Mouse (Mus musculus): ENCODE measurements at regions not wholly inside any gene's neighbourhood (a gene's known extent, or its start where the extent isn't known, plus 50 kb on each side); places are given as distances from the start of the nearest gene placed in this dataset.

DNA sequence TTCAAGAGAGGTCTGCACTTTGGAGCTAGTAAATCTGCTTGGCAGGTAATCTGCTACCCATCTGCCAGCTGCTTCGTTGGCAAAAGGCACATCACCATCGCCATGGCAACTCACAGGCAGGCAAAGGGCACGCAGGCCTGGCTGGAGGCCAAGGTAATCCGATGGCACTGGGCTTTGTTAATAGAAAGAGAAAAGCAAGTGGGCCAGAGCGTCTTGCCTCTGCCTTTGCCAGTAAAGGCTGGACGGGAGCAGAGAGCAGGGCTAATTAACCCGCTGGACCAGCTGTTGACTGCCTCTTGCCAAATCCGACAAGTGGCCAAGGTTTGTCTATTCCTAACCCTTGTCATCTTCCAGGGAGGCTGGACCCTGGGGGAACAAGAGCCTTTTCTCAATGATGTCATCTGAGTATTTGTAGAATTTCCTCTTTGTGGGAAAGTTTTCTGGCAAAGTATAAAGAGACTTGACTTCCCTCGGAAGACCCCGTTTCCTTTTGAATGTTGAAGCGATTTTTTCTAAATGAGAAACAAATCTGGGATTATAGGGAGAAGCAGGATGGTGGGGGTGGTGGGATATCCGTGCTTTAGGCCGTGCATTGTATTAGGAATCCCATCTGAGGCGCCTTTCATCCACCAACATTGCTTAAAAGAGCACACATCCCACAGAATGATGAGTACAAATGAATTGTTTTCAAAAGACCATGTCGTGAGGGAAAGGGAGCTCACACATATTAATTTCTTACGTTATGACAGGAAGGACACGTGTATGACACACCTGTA lies 941.7 kb downstream of the Gsdmc2 start:
- Histone ChIP-seq H3K27ac (replicated peaks; ENCODE audit: low read depth, low read length) (0 out of 2 replicates have a peak overlapping the region, but pooled peaks have one; percentile 13), H3K4me2 (ENCODE audit: low read depth, low read length) (peak overlapping the region; percentile 2; the same call in 1 of the 2 replicates), H3K4me1 (ENCODE audit: control insufficient read depth, insufficient read depth, low read length) (peaks cover 11% of the 10 kb centered on the region), H3K4me3 (ENCODE audit: low read depth, low read length) (no peak overlapping the region), H3K36me3 (ENCODE audit: control insufficient read depth, insufficient read depth, low read length) (no peaks in the 10 kb centered on the region), H3K9me3 (ENCODE audit: control insufficient read depth, low read length) (no peaks in the 10 kb centered on the region), H3K9ac (ENCODE audit: low read depth, low read length) (no peak overlapping the region), H3K27me3 (replicated peaks; ENCODE audit: control insufficient read depth, insufficient read depth, low read length) (no peaks in the 10 kb centered on the region)
- ATAC-seq (ENCODE audit: low read depth): peak; percentile 94
- peak; percentile 92 for DNase-seq (ENCODE audit: low spot score)
- WGBS: 25% methylated on average over 17 of the region's 17 CpGs

- 64% methylated on average over 4 of the region's 4 CpGs for WGBS
- Histone ChIP-seq H3K36me3 (ENCODE audit: control insufficient read depth, insufficient read depth, low read length) (no peaks in the 10 kb centered on the region), H3K4me1 (ENCODE audit: control insufficient read depth, insufficient read depth, low read length) (peaks cover 11% of the 10 kb centered on the region), H3K9ac (ENCODE audit: low read depth, low read length) (no peak overlapping the region), H3K9me3 (ENCODE audit: control insufficient read depth, low read length) (no peaks in the 10 kb centered on the region), H3K27ac (replicated peaks; ENCODE audit: low read depth, low read length) (peak overlapping the region; percentile 28; the same call in 1 of the 2 replicates), H3K4me3 (ENCODE audit: low read depth, low read length) (no peak overlapping the region), H3K27me3 (replicated peaks; ENCODE audit: control insufficient read depth, insufficient read depth, low read length) (no peaks in the 10 kb centered on the region), H3K4me2 (ENCODE audit: low read depth, low read length) (no peak overlapping the region)
- DNase-seq (ENCODE audit: low spot score): no peak
- ATAC-seq (ENCODE audit: low read depth): no peak
Measured at GRCm38 (mm10) chr15:62901955-62902354, 943.0 kb downstream of the Gsdmc2 start.

GRCm38 (mm10) chr15:62889798-62890197 lies 955.2 kb downstream of the Gsdmc2 start:
- Histone ChIP-seq H3K9me3 (ENCODE audit: control insufficient read depth, low read length) (0 out of 2 replicates have a peak, but pooled peaks cover 5% of the 10 kb centered on the region), H3K9ac (ENCODE audit: low read depth, low read length) (no peak overlapping the region), H3K4me2 (ENCODE audit: low read depth, low read length) (no peak overlapping the region), H3K4me1 (ENCODE audit: control insufficient read depth, insufficient read depth, low read length) (no peaks in the 10 kb centered on the region), H3K4me3 (ENCODE audit: low read depth, low read length) (no peak overlapping the region), H3K27ac (replicated peaks; ENCODE audit: low read depth, low read length) (no peak overlapping the region), H3K36me3 (ENCODE audit: control insufficient read depth, insufficient read depth, low read length) (no peaks in the 10 kb centered on the region), H3K27me3 (replicated peaks; ENCODE audit: control insufficient read depth, insufficient read depth, low read length) (no peaks in the 10 kb centered on the region)
- DNase-seq (ENCODE audit: low spot score) (no peak), ATAC-seq (ENCODE audit: low read depth) (no peak)
- WGBS: 75% methylated on average over 4 of the region's 4 CpGs

DNA sequence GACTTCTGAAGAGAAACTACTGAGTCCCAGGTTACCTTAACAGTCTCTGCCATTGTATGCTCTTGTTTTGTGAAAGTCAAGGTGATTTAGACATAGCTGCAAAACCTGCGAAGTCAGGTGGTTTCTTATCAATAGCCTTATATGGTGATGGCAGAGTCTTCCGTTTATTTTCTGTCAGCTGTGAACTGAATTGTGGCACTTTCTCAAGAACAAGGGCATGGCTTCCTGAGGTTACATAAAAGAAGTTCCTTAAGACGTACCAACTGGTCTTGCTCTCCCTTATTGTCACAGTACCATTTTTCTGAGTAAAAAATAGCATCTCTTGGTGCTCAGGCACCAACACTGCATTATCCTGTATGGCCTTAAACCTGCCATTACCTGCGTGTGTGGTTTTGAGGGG lies 959.6 kb downstream of the Gsdmc2 start:
- no peak for ATAC-seq (ENCODE audit: low read depth)
- 80% methylated on average over 4 of the region's 4 CpGs for WGBS
- H3K27me3 ChIP-seq (replicated peaks; ENCODE audit: control insufficient read depth, insufficient read depth, low read length): no peaks in the 10 kb centered on the region

DNA sequence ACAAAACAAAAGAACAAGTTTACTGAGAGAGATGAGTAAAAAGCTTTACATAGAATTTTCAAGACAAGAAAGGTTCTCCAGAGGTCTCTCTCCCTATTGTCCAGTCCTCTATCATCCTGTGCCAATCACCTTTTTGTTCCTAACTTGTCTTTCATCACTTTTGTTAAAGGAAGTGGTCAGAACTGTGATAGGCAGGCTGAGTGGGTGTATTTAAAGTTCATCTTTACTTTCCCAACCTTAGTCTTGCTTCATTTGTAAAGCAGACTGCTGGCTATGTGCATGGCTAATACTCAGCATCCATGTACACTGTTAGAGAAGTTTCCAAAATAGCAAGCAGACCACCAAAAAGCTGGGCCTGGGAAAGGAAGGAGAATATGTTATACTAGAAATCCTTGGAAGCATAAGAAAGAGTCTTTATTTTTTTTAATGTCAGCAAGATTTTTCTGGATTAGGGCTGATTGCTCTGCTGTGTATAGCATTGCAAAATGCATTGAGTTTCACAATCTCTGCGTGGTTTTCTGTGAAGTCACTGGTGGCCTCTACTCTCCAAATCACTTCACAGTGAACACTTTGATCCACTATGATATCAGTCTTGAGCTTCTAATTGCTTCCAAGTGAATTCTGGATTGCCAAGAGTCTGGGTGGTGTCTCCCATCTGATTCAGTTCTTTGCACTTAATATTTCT lies 973.8 kb downstream of the Gsdmc2 start:
- Histone ChIP-seq H3K9ac (ENCODE audit: low read depth, low read length) (no peak overlapping the region), H3K4me1 (ENCODE audit: control insufficient read depth, insufficient read depth, low read length) (no peaks in the 10 kb centered on the region), H3K36me3 (ENCODE audit: control insufficient read depth, insufficient read depth, low read length) (no peaks in the 10 kb centered on the region), H3K27ac (replicated peaks; ENCODE audit: low read depth, low read length) (no peak overlapping the region), H3K9me3 (ENCODE audit: control insufficient read depth, low read length) (no peaks in the 10 kb centered on the region), H3K4me3 (ENCODE audit: low read depth, low read length) (no peak overlapping the region), H3K4me2 (ENCODE audit: low read depth, low read length) (no peak overlapping the region), H3K27me3 (replicated peaks; ENCODE audit: control insufficient read depth, insufficient read depth, low read length) (no peaks in the 10 kb centered on the region)
- WGBS: 69% methylated on average over 1 of the region's 1 CpGs
- ATAC-seq (ENCODE audit: low read depth) (no peak), DNase-seq (ENCODE audit: low spot score) (peak; percentile 26)

More for the DNA sequence above, 959.6 kb downstream of the Gsdmc2 start:
- Histone ChIP-seq H3K4me2 (ENCODE audit: low read depth, low read length) (no peak overlapping the region), H3K9ac (ENCODE audit: low read depth, low read length) (no peak overlapping the region), H3K36me3 (ENCODE audit: control insufficient read depth, insufficient read depth, low read length) (no peaks in the 10 kb centered on the region), H3K9me3 (ENCODE audit: control insufficient read depth, low read length) (0 out of 2 replicates have a peak, but pooled peaks cover 5% of the 10 kb centered on the region), H3K27ac (replicated peaks; ENCODE audit: low read depth, low read length) (no peak overlapping the region), H3K4me1 (ENCODE audit: control insufficient read depth, insufficient read depth, low read length) (no peaks in the 10 kb centered on the region), H3K4me3 (ENCODE audit: low read depth, low read length) (no peak overlapping the region)
- DNase-seq (ENCODE audit: low spot score): no peak

GRCm38 (mm10) chr15:62862574-62862973 lies 982.4 kb downstream of the Gsdmc2 start:
- 90% methylated on average over 1 of the region's 1 CpGs for WGBS
- Histone ChIP-seq H3K4me3 (ENCODE audit: low read depth, low read length) (no peak overlapping the region), H3K9me3 (ENCODE audit: control insufficient read depth, low read length) (no peaks in the 10 kb centered on the region), H3K36me3 (ENCODE audit: control insufficient read depth, insufficient read depth, low read length) (no peaks in the 10 kb centered on the region), H3K4me2 (ENCODE audit: low read depth, low read length) (no peak overlapping the region), H3K27me3 (replicated peaks; ENCODE audit: control insufficient read depth, insufficient read depth, low read length) (no peaks in the 10 kb centered on the region), H3K27ac (replicated peaks; ENCODE audit: low read depth, low read length) (no peak overlapping the region), H3K9ac (ENCODE audit: low read depth, low read length) (no peak overlapping the region), H3K4me1 (ENCODE audit: control insufficient read depth, insufficient read depth, low read length) (no peaks in the 10 kb centered on the region)
- DNase-seq (ENCODE audit: low spot score) (no peak), ATAC-seq (ENCODE audit: low read depth) (no peak)

DNA sequence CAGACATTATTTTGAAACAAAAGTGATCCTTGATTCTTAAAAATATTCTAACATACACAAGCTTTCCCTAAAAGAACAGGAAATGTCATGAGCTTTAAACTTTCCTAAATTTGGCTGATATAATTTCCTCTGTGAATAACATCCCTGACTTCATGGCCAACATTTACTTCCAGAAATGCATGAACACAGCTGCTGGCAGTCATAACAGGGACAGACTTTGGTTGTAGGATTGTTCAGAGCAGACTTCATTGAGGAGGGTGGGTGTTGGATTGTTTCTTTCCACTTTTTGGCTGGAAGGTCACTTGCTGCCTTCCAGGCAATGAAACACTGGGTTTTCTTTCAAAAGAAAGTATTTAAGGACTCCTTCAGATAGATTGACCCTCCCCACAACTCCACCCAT lies 983.6 kb downstream of the Gsdmc2 start:
- no peaks in the 10 kb centered on the region for H3K36me3 ChIP-seq (ENCODE audit: control insufficient read depth, insufficient read depth, low read length)
- H3K27me3 ChIP-seq (replicated peaks; ENCODE audit: control insufficient read depth, insufficient read depth, low read length): no peaks in the 10 kb centered on the region
- no peaks in the 10 kb centered on the region for H3K9me3 ChIP-seq (ENCODE audit: control insufficient read depth, low read length)
- H3K4me3 ChIP-seq (ENCODE audit: low read depth, low read length): no peak overlapping the region
- no peak overlapping the region for H3K9ac ChIP-seq (ENCODE audit: low read depth, low read length)
- ATAC-seq (ENCODE audit: low read depth) (no peak), DNase-seq (ENCODE audit: low spot score) (peak; percentile 41)
- no peak overlapping the region for H3K4me2 ChIP-seq (ENCODE audit: low read depth, low read length)
- no peak overlapping the region for H3K27ac ChIP-seq (replicated peaks; ENCODE audit: low read depth, low read length)
- no peaks in the 10 kb centered on the region for H3K4me1 ChIP-seq (ENCODE audit: control insufficient read depth, insufficient read depth, low read length)

DNA sequence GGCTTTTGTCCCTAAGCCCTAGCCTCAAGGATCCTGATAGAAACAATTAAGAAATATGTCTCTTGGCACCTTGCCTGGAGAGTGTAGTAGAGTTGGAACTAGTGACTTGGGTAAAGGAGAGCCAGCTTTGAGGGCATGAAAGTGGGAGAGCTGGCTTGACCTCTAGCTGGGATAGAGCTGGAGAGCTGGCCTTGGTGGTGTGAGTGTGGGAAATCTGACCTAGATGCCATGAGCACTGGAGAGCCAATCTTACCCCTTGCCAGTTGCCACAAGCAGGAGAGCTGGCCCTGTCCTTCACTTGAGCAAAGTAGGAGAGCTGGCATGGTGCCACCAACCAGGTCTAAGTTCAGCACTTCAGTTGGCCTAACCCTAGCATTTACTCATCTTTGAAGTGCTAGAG lies 995.7 kb downstream of the Gsdmc2 start:
- Histone ChIP-seq H3K27me3 (replicated peaks; ENCODE audit: control insufficient read depth, insufficient read depth, low read length) (no peaks in the 10 kb centered on the region), H3K36me3 (ENCODE audit: control insufficient read depth, insufficient read depth, low read length) (no peaks in the 10 kb centered on the region), H3K4me3 (ENCODE audit: low read depth, low read length) (no peak overlapping the region), H3K9me3 (ENCODE audit: control insufficient read depth, low read length) (no peaks in the 10 kb centered on the region), H3K27ac (replicated peaks; ENCODE audit: low read depth, low read length) (no peak overlapping the region), H3K9ac (ENCODE audit: low read depth, low read length) (no peak overlapping the region), H3K4me1 (ENCODE audit: control insufficient read depth, insufficient read depth, low read length) (no peaks in the 10 kb centered on the region), H3K4me2 (ENCODE audit: low read depth, low read length) (no peak overlapping the region)
- no peak for ATAC-seq (ENCODE audit: low read depth)
- peak; percentile 7 for DNase-seq (ENCODE audit: low spot score)
